Mouse (Mus musculus): ENCODE data around the gene Aebp1.

- TF ChIP-seq POLR2A (IDR thresholded peaks at IDR 0.05; ENCODE audit: extremely low read depth, insufficient read depth, low read length) (no peak), CTCF (IDR thresholded peaks at IDR 0.05; ENCODE audit: extremely low read depth, insufficient read depth, low read length) (no peak)
Measured at GRCm38 (mm10) chr11:5859883-5860550, 1.7 kb upstream of the Aebp1 start.
